Mouse (Mus musculus) thymus, postnatal 25 days (tissue): ENCODE results near the gene Jakmip3.

Source experiments
- DNase-seq: peaks from one replicate; pipeline ENCODE4 v3.0.0; 2022

Gene Jakmip3

DNA sequence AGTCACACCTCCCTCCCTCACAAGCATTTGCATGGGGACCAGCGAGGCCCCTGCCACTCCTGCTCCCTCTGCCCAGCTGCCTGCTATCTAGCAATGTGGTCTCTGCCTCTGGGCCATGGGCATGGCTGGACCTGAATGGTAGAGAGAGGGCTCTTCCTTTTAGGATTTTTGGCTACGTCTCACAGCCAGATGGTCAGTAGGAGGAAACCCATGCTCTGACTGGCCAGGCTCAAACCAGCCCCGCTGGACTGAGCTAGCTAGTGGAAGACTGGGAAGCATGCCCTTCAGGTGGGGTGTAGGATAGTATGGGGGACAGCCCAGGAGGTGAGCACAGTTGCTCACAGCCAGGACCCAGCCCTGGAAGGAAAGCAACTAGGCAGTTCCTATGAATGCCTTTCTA, 161.3 kb downstream of the Jakmip3 start:
- DNase-seq, result no peak

DNA sequence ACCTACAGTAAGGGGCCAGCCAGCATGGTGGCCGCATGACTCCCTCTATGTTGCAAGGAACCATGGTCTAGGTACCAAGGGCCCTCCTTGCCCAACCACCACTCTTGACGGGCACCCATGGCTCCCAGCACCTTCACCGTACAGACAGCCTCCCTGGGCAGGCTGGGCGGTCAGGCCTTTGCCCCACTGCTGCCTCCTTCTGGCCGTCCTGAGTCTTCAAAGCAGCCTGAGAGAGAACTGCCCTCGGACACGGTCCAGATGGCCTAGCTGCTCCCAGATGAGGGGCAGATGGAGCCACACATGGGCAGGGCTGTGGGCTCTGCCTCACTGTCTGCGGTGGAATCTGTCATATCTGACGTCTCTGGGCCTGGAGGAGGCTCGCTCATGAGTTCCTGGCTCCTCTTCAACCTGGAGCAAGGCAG, 163.4 kb downstream of the Jakmip3 start:
- DNase-seq, result no peak

DNA sequence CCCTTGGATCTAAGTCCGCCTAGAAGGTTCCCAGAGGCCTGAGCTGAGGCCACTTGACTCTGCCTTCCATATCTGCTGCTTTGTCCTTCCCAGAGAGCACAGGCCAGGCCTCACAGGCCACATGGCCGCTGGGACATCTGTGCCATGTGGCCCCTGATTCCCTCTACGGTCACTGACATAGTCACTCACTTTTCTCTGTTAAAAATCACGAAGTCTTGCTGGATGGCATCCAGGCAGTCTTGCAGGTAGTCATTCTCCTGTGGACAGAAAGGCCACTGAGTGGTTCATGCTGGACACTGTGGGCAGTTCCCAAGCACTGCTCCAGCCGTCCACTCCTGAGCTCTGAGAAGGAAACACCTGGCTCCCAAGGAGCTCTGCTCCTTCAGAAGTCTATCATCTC, 164.5 kb downstream of the Jakmip3 start:
- DNase-seq, result no peak

DNA sequence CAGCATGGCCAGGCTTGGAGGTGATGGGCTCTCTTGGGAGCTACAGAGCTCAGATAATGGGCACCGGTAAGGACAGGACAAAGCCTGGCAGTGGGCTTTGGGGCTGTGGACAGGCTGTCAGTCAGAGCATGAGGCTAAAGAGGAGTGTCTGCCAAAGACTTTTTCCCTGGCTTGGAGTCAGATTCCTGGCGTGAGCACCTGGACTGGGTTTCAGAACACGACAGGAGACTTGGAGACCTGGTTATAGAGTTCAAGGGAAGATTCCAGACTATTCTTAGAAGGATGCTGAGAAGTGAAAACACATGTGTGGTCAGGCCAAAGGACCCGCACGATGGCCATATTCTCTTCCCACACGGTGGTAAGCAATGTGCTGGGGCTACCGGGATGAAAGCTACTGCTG, 165.2 kb downstream of the Jakmip3 start:
- DNase-seq, result no peak

DNA sequence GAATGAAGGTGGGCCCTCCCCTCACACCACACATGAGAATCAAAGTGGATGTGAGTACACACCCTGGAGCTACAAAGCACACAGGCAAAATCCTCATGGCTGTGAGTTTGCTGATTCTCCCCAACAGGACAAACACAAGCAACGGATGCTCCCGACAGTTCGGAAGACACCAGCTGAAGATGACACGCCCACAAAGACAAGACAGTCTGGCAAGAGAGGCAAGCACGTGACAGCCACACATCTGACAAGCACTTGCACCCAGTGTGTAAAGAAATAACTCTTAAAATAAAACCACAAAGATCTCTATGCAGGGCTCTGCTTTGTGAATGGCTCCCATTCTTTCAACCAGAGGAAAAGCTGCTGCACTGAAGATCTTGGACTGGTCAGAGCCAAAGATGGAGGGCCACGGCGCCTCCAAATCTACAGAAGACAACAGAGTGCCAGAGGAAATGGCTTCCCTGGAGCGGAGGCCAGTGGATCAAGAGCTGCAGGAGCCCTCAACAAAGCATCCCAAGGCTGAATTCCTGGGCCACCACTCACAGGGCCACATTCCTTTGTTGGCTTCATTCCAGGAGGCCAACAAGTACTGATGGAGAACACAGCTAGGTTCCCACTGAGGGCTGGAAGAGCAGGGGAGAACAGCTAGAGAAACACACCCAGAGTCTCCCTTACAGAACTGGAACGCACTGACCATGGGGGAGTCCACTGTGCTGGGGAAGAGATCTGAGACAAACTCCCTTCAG, 167.5 kb downstream of the Jakmip3 start:
- DNase-seq, result no peak

DNA sequence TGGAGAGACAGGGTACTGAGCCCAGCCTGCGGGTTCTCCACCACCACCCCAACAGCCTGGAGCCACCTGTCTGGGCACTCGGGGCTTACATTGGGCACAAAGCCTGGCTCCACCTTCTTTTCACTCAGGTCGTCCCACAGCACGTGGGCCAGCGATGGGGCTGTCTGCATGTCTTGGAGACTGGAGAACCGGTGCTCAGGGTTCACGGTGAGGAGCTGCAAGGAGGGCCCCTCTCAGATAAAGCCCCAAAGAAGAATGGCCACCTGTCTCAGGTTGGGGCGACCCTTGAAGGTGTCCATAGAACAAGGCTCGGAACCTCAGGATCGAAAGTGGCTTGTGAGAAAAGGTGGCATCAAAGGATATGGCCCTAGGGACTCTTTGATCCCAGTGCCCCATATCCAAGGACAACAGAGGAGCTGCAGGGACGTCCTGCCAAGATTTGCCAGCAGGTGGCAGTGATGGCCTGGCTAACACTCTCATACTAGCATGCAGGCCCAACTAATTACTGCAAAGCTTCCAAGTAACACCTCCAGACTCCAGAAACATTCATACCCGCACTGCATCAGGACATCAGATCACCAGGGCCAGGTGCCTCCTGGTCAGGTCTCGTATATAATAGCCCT, 178.7 kb downstream of the Jakmip3 start:
- peak; percentile 44 for DNase-seq

DNA sequence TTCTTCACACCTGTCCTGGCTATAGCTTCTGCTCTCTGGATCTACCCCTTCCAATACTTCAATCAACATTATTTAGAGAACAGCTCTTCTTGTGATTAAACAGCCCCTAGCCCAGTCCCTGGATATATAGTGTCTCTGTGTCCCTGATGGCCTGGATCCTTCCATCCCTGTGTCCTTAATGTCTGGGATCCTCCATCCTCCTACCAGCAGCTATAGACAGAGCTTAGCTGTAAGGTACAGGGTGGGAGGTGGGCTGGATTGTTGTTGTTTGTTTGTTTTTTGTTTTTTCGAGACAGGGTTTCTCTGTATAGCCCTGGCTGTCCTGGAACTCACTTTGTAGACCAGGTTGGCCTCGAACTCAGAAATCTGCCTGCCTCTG, 179.2 kb downstream of the Jakmip3 start:
- no peak for DNase-seq

DNA sequence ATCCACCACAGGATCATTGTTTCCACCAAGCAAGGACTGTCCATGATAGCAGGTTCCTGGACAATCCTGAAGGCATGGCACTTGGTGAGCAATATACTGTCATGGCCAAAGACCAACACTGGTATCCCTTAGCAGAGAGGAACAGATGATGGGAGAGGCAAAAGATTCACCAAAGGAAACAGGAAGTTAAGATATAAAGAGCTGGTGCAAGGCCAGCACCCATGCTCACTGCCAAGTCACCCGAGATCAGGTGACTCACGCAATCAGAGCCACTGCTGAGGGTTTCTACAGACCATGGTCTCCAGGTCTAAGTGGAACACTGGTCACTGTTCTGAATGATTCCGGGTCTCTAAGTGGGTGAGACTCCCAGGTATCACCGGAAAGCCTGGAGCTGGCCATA, 185.4 kb downstream of the Jakmip3 start:
- DNase-seq, result no peak

DNA sequence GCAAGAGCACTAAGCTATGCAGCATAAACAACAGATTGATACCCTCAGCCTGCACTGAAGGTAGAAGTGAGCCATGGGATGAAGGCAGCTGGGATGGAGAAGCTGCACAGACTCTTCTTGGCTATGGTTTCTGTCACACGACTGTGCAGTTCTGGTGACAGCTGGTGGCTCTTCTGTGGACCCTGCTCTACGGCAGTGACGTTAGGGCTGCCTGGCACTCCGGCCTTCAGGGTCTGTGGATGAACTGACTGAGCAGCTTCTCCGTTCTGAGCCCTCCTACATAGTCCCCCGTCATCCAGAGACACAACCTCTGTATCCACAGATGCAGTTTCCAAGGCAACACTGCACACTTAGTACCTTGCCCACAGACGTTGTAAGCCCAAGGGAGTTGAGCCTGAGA, 186.0 kb downstream of the Jakmip3 start:
- DNase-seq, result no peak

DNA sequence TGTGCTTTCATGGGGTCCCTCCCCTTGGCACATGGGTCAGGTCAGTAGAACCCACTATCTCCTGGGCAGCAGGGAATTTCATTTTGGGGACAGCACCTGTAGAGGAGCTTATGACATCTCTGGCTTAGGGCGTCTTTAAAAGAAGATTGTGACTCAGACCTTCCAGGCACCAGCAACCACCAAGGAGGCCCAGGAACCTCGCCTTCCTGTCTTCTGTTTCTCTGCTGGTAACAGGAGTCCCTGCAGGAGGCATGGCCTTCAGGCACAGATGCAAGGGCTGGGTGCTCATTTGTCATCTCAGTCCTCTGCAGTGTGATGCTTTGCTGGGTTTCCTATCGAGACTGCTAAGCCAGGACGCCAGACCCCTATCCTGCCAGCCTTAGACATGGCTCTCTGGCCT, 188.5 kb downstream of the Jakmip3 start:
- no peak for DNase-seq

DNA sequence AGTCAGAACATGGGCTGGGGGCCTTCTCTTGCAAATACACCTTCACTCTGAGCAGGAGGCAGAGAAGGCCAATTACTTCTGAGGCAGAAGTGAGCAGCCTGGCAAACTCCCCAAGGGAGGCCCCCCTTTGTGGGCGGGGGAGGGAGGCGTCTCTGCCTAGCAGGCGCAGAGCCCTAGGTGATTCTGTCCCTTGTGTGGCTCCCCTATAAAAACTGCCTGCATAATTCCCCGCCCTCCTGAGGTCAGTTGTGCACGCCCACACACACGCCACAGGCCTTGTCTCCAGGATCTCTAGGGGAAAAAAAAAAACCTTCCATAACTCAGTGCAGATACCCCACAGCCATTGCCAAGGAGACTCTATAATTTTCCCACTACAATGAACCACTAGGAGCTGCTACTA, 189.8 kb downstream of the Jakmip3 start:
- no peak for DNase-seq

DNA sequence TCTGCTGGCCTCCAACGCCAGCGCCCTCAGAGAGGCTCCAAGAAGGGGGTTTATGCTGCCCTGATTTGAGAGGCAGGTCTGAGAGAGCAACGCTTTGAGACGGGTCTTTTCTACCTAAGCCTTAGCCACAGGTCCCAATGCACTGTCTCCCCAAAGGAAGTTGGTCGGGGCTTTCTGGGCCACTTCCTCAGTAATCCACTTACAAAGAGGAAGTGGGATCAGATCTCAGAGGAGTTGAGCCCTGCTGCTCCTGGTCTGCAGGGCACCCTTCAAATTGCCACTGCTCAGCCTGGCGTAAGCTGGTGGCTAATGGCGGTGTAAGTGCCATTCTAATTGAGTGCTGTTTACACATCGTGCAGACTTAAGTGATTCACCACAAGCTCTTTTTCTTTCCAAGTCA, 191.0 kb downstream of the Jakmip3 start:
- DNase-seq, result no peak

DNA sequence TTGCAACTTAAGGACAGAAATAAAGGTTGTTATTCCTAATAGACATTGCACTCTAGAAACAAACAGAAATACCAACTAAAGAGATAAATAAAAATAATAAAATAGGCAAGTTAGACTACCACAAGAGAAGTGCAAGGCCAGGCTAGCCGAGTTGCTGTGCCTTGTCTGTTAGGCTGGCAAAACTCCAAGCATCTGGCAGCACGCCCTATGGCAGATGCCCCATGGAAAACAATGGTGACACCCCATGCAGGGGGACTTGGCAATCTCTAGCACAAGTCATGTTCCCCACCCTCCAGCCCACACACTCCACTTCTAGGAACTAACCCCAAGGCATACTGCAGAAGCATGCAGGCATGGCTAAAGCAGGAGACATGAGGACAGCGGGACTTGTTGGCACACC, 192.9 kb downstream of the Jakmip3 start:
- no peak for DNase-seq
